Mouse (Mus musculus): ENCODE measurements around the gene Rbpj.

Rbpj gene

DNA sequence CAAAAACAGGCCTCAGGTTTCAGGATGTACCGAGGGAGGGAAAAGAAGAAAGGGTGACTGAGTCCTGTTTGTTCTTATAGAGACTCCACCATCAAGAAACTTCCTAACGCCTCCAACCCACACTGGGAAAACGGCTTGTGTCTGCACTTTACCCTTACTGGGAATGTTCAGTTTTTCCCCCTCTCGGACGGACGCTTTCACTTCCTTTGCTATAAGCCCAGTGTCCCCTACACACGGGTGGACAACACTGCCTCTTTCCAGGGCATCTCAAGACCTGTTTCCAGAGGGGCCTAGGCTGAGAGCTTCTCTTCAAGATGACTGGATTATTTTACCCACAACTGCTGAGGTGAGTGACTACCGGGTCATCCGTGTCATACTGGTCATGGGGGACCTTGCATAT, at the start of gene Rbpj:
TSS of gene Rbpj (plus strand) at position 270 of the 400 bp plus-strand sequence.
- DNase-seq (ENCODE audit: low spot score) = no peak

DNA sequence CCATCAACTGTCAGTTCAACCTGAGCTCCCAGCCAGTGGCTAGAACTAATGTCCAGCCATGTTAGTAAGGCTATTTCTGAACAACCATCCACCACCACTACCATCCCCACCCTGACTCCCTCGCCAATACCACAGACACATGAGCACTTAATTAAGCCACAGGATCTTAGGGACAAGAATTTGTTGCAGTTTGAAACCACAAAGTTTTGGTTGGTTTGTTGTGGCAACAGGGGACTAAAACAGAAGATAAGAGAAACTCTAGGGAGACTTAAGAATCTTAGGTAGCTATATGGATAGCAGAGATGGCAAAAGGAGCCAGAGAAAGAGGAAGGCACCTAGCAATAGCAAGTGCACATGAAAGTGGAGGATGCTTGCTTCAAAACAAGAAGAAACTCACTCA, 45.2 kb upstream of the Rbpj start:
- DNase-seq (ENCODE audit: low spot score) = no peak

DNA sequence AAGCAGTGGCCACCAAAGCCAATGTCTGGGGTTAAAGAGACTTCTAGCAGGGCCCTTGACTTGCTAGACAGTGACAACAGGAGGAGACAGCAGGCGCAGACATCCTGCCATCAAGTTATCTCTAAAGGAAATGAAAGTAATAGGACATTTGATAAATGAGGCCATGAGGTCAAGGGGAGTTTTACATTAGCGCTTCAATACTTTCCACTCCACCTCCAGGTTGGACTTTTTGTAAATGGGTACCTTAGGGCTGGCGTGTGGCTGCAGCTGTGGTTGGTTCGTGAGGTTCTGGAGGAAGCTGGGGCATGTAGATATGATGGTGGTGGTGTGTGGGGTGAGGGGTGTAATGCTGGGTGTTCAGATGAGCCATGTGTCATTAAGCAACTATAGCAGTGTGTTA, 44.7 kb upstream of the Rbpj start:
- no peak for DNase-seq (ENCODE audit: low spot score)

DNA sequence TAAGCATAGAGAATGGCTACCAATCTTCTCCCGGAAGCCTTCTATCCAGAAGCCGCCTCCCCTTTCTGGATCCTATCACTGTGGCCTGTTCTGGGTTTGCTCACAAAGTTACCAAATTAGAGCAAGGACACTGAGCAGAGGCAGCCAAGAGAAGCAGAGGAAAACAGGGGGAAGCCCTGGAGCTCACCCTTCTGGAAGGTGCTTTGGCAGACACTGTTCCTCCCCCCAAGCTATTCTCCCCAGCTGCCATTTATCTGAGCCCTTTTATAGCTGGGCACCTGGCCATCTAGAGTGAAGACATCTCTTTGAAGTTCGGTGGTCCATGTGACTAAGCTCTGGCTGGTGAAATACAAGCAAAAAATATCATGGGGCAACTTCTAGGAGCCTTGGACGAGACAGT, 38.5 kb upstream of the Rbpj start:
- DNase-seq (ENCODE audit: low spot score) = no peak

DNA sequence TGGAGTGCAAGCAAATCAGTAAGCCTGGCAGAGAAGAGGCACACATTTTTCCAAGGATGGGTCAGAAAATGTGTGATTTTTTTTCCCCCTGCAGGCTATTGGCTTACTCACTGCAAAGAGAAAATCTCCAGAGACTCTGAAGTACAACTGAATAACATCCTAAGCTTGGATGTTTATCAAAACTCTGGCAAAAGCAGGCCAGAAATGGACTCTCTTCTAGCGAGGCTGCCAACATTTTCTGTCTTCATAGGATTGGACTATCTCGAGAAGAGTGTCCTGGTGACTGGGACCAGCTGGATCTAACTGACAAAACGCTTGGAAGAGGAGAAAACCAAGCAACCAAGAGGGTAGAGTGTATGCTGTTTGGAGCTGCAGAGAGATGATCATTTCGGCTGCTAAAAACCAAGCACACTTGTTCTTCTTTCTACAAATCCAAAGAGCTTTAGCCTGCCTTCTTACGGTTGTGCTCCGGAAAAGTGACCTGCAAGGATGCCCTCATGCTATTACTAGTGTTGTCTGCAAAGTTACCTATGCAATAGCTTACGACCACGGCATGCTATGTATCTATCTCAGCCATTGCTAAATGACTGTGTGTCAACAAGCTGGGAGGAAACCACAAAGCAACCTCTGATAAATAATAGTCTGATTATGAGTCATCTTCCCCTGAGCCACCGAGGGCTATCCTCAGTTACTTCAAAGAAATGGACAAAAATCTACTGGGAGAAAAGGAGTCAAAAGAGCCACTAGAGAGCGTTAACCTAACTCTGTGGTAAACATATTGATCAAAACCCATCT, 36.1 kb upstream of the Rbpj start:
- DNase-seq (ENCODE audit: low spot score) = no peak

DNA sequence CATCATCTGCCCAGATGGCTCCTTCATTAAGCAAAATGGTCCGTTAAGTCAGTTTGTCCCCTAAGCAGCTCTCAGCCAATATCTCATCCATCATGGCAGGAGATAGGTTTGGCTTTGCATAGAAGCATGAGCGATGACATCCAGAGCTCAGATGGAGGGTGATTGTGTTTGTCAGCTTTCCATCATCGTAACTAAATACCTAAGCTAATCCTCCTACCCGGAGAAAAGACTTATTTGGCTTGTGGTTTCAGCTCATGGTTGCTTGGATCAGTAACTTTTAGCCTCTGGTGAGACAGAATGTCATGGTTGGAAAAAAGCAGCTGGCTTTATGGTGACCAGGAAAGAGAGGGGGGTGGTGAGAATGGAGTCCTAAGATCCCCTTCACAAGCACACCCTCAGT, 33.5 kb upstream of the Rbpj start:
- no peak for DNase-seq (ENCODE audit: low spot score)

DNA sequence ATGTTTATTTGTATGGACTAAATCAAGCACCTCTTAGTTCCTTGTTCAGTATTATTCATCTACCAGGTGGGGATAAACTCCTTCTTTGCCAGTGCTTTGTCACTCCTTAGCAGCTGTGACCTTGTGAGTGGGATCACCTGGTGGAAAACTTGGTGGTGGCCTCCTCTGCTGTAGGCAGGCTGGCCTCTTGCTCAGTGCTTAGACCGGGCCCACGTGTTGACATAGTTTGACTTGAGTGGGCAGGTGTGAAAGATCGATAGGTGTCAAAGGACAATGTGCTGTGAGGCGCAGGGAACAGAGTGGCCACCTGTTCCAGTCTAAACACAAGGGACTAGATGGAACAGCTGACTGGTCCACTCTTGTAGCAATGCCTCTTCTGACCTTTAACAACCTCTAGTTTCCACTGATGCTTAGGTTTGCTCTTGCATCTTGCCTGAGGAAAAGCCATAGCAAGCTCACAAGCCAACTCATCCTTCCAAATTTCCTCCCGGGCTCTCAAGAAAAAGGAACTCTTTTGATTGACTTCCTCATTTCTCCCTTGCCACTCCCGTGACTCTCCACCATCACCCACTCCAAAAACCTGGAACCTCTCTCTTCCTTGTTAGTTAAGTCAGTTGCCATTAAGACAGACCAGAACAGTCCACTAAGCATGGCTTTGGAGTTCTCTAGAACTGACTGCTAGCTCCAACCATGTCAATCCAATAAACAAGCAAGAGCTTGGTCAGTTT, 28.9 kb upstream of the Rbpj start:
- no peak for DNase-seq (ENCODE audit: low spot score)

DNA sequence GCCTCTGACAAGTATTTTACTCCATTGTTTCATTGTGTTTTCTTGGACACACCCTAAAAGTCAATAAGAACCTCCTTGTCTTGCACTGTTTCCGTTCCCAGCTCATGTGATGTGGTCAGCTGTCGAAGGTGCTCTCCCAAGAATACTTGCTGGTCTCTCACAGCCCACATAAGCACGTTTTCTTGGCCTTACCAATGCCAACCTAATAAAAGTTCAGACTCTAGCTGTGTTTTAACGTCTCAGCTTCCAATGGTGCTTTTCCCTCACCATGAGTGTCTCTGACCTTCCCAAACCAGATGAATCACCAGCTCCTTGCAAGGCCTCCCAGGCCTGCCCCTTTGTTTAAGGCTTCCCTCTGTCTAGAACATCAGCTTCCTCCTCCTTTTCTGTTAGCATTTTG, 28.2 kb upstream of the Rbpj start:
- no peak for DNase-seq (ENCODE audit: low spot score)

DNA sequence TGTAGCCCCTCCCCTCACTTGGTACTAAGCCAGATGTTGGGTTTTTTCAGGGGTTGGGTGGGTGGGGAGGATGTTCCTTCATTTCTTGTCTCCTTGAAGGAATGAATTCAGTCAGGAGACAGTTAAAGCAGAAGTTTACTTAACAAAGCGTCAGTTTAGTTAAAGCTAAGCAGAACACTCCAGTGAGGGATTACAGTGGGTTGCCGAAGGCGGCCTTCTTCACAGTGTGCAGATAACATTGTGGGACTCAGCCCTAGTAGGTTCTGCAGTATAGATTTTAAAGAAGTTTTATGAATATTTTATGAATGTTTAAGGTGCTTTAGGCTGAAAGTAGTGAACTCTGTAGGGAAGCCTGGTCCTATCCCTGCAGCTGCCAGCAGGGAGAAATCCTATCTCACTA, 27.7 kb upstream of the Rbpj start:
- no peak for DNase-seq (ENCODE audit: low spot score)

DNA sequence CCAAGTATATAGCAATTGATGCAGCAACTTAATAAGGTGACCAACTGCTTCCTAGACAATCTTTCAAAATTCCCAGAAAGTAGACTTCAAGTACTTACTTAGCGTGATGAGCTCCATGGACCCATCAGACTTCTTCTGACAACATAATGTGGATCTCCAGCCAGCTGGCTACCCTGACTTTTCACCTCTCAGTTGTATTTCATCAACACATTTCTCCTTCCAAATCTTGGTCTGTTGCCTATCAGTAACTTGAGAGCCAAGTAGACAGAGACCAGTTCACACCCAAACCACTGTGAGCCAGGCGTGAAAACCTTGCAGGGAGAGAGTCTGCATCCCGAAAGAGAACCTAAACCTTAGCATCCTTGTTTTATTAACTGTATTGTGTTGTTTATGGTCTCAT, 26.3 kb upstream of the Rbpj start:
- no peak for DNase-seq (ENCODE audit: low spot score)

DNA sequence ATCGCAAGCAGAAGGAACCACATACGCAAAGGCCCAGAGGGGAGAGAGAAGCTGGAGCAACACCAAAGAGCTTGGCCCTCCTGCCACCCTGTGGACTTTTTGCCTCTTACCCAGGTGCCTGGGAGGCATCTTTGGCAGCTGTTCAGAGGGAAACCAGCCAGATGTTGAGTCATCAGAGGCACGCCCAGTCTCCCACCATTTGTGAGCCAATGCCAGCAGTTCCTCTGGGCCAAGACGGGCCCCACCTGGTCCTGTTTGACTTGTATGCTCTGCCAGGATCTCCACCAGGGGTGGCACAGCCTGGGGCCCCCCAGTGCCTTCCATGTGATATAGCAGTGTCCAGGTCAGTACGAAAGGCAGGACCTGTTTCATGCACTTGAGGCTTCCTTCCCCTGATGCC, 21.9 kb upstream of the Rbpj start:
- DNase-seq (ENCODE audit: low spot score) = no peak

DNA sequence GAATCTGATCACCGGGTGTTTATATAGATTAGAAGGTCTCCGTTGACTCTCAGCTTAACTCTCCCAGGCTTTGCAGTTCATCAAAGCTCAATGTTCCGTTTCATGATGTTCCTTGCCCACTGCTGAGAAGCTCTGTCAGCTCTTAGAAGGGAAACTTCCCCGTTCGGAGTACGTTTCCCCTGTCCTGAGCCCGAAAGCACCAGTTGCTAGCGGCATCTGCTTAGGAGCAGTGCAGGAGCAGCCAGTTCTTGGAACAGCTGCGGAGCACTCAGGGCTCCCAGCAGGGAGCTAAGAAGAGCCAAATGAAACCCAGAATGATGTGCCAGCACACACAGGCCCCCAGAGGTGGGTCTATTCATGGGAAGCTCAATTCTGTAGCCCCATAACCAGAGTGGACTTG, 15.0 kb upstream of the Rbpj start:
- DNase-seq (ENCODE audit: low spot score) = no peak

DNA sequence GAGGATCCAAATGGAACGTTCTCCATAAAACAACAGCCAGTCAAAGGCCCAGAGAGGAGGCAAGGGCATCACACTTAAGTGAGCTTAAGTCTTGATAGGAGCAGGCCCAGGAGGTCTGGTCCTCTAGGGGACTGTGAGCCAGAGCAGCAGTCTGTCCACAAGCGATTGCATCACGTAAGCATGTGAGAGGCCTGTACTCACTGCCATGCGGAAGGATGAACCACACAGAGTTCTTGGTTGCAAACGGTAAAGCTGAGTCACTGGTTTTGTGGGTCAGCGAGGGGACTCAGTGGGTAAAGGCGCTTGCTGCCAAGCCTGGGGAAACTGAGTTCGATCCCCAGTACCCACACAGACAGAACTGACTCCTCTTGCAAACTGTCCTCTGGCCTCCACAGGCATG, 14.1 kb upstream of the Rbpj start:
- DNase-seq (ENCODE audit: low spot score) = no peak

DNA sequence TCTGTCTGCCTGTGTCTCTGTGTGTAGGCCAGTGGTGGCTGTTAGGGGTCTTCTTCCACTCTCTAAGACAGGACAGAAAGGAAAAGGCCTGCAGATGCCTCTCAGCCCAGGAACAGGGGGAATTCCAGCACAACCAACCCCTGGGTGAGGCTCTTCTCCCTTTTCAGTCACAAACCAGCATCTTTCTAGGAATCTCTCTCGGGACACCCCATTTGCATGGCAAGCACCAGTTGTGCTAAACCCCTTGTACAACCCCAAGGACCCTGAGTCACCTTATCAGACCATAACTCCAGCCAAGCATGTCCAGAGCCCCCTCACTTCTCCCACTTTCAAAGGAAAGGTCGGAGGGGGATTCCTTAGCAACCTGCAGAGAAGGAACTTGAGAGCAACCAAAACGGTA, 13.0 kb upstream of the Rbpj start:
- no peak for DNase-seq (ENCODE audit: low spot score)

DNA sequence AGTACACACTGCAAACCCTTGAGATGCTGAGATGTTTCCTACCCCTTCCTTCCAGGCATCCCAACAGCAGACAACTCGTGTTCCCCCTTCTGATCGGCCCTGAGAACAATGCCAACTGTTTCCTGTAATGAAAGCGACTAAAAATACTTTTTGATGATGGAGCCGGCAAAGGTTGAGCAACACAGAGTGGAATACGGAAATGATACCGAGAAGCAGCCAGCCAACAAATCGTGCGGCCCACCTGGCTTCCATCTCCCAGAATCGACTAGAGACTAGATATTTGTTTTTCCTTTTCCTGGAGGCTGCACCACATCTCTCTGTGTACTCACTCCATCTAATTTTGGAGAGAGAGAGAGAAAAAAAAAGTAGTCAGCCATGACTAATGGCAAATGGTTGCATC, 11.2 kb upstream of the Rbpj start:
- DNase-seq (ENCODE audit: low spot score) = no peak

DNA sequence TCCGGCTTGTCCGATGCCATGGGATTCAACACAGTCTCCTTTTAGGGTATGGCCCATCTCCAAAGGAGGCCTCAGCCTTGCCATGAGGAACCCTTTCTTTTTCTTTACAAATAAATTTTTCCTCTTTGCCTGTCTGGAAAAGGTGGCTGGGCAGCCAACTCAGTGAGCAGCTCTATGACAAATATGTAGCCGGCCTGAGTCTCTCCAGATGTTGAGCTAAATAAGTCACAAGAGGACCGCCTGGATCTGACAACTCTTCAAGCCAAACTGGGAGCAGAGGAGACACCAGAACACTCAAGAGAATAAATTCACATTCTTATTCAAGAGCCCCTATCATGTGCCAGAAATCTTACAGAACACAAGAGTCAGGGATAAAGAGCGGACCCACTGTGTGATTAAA, 10.5 kb upstream of the Rbpj start:
- no peak for DNase-seq (ENCODE audit: low spot score)

DNA sequence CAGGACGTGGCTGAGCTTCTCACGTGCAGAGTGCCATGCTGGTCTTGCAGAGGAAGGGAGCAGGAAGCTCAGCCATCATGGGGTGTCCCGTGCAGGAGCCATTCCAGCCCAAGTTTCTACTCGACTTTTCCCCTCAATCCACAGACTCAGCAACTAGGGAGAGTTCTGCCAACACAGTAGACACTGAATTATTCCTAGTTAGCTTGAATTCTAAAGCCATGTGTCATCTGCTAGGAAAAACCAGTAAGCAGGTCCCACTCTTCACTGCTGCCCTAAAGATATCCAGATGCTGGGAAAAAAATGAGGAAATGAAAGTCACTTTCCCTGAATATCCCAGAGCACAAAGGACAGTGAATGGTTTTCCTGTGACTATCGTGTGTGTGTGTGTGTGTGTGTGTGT, 5.8 kb upstream of the Rbpj start:
- no peak for DNase-seq (ENCODE audit: low spot score)

DNA sequence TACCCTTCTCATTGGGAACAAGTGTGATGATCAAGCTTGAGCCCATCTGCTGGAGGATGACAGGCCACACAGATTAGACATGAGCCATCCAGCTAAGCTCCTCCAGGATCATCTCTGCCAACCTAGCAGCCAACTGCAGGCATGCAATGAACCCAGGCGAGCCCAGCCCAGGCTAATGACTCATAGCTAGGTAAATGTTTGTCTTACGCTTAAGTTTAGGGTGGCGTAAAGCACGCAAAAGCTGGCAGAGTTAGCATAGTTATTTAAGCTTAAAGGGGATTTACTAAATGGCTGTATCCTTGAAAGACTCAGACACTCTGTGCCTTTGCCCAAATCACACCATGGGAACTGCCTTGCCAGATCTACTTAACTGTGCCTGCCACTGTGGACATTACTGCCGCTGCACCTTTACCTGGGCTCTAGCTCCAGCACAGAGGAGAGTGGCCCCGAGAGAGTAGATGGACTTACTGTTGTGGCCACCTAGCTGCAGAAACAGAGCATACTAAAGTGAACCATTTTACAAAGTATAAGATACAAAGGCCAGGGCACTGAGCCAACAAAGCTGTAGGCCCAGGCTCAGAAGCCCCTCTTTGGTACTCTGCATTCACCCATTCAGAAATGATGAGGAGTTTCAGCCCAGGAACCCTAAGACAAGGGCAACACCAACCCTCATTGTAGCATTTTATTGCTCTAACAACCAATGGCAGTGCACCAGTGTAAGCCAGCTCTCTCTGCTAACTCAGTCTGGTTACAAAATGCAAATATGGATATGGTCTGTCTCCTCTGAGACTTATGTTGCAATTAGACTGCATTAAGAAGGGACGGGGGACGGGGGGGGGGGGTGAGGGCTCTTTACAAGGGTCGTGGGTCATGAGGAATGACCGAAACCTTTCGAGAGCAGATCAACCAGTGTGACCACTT, 2.6 kb upstream of the Rbpj start:
- DNase-seq (ENCODE audit: low spot score) = no peak

DNA sequence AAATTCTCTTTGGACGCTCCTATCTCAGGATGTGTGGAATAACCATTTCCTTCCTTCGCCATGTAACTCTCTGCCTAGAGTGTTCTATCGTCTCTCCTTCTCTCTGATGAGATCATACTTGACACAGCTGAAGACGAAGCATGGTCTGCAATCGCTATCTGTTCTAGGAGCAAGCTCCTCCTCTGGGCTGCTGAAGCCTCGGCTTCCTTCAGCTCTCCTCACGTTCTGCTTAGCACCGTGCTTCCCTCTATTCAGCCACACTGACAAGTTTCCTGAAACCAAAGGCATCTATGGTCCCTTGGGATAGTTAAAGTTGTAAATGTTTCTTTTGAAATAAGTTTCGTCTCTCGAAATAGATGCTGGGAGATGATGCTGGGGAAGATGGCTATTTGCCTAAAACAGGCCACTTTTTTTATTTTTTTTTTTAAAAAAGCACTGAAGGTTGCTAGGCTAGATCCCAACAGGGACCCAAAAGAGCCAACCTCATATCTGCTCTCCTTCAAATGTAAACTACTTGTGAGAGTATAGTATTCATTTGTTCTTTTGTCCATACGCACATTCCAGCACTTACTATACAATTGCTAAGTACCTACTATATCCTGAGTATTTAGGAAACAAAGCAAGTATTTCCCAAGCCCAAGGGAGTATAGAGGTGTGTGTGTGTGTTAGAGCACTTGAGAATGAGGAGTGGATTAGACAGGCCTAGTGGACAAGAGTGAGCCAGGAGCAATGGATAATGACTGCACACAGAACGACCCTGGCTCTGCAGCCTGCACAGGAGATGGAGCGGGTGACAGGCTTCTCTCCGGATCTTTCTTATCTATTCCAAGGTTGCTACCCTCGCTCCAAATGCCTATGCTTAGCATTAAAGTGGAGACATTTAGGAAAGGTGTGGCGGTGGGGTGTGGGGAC, 726 bp downstream of the Rbpj start:
- DNase-seq (ENCODE audit: low spot score) = no peak

DNA sequence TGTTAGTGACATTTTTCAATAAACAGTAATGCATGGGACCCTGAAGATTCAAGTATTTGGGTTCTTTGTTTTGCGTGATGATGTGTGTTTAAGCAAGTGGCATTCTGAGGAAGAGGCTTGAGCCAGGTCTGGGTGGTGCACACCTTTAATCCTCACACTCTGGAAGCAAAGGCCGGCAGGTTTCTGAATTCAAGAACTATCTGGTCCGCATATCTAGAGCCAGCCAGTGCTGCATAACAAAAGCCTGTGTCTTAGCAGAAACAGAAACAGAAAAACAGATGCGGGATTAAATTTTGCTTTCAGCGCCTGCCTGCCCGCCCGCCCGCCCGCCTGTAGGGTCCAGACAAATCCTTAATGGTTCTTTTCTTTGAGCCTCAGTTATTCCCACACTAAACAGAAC, 1.6 kb downstream of the Rbpj start:
- no peak for DNase-seq (ENCODE audit: low spot score)

DNA sequence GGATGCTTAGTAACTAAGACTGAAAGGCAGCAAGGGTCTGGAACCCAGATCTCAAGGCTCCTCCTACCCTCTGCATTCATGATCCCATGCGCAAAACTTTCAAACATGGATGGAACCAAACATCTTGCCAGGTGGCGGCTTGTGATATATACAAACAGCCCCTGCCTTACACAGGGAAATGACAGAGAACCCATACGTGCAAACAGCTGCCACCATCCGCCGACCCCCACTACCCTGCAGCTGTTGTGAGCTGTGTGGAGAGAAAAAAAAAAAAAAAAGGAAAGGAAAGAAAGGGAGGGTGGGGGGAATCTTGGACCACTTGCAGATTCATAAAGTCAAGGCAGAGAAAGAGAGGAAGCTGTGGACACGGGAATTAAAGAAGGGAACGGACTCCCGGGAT, 2.4 kb downstream of the Rbpj start:
- no peak for DNase-seq (ENCODE audit: low spot score)

All from T-cell, adult 2 months (primary cell).